Mouse (Mus musculus) thymus, postnatal 14 days (tissue): ENCODE results near the gene Dydc2.
A peak's percentile ranks its signal among the peaks of the same experiment; 100 is the strongest.
"Not testable (repeated sequence)": the region's sequence is repeated elsewhere in the genome, so short reads cannot be mapped to it uniquely, and the experiment has no call there.

Experiments used
- DNase-seq: peaks from one replicate; pipeline ENCODE4 v3.0.0; 2021

Dydc2 gene

GRCm38 (mm10) chr14:41069108-41069507, at the start of gene Dydc2:
Dydc2 (minus strand) TSS chr14:41069208.
- no peak for DNase-seq

DNA sequence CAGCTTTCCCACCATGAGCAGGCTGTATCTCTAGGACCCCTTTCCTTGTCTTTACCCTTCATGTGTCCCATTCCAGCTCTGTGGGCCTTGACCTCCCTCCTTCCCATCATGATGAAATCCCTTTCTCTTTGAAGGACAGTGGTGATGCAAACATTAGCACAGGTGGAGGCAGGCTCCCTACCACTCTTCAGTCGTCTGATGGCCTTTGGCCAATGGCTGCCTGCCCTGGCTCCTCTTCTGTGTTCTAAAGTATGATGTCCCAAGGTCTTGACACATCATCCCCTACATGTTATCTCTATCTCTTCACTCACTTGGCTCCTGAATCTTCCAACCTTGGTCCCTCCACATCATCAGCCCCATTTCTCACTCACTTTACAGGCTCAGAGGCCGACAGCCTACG, 47.3 kb upstream of the Dydc2 start:
- no peak for DNase-seq

- no peak for DNase-seq
These were observed 43.9 kb upstream of the Dydc2 start for GRCm38 (mm10) chr14:41112944-41113343.

GRCm38 (mm10) chr14:41111031-41111668, 42.1 kb upstream of the Dydc2 start:
- DNase-seq, result no peak

GRCm38 (mm10) chr14:41104853-41105444, 35.9 kb upstream of the Dydc2 start, which contains the start of gene Mat1a:
Mat1a (plus strand) TSS chr14:41105035.
- DNase-seq, result no peak

- no peak for DNase-seq
These were observed 33.3 kb upstream of the Dydc2 start for GRCm38 (mm10) chr14:41102269-41102668.

GRCm38 (mm10) chr14:41101242-41101641, 32.2 kb upstream of the Dydc2 start:
- DNase-seq, result no peak

- DNase-seq, result no peak
These were observed 31.7 kb upstream of the Dydc2 start for GRCm38 (mm10) chr14:41100712-41101111.

DNA sequence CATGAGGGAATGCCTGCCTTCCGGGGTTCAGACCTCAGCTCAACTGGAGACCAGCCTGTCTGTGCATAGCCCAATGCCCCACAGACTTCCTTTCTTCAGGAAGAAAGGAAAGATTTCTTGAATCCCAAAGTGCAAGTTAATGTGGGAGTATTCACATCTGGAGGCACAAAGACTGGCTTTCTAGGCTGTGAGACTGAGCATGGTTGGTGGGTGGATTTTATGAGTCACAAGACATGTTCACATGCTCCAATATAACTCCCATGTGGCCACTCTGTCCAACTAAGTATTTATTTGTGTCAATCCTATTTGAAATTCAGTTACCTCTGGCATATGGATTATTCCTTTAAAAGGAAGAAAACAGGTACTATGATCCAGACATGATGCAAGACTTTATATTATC, 29.7 kb upstream of the Dydc2 start:
- DNase-seq, result no peak

GRCm38 (mm10) chr14:41096296-41096860, 27.4 kb upstream of the Dydc2 start:
- no peak for DNase-seq

DNA sequence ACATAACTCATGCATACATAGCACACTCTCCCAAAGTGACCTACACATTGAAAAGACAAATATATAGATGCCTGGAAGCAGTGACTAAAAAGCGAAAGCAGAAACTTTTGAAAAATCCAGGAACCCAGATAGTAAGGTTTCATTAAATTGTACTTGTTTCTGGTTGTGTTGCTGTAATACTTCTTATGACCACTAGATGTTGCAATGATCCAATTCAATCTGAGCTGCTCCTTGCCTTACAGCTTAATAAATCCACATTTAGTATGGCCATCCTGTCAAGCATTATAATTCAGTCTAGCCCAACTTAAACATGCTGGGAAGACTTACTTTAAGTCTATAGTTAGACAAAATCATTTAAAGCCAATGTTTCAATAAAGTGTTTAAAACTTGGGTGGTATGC, 25.1 kb upstream of the Dydc2 start:
- DNase-seq, result no peak

- peak; percentile 32 for DNase-seq
These were observed 21.8 kb upstream of the Dydc2 start for GRCm38 (mm10) chr14:41090777-41091176.

DNA sequence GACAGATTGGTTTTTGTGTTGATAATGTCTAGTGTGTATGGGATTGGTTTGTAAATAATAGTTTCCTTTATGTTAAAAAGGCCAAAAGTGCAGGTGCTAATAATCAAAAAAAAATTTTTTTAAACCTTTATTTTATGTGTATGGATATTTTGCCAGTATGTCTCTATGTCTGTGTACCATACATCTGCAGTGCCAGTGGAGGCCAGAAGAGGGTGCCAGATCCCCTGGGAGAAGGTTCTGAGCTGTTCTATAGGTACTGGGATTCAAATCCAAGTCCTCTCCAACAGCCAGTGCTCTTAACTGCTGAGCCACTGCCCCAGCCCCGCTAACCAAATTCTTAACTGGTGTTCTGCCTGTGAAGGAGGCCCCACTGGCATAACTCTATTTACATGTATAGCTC, 18.5 kb upstream of the Dydc2 start:
- peak; percentile 30 for DNase-seq

DNA sequence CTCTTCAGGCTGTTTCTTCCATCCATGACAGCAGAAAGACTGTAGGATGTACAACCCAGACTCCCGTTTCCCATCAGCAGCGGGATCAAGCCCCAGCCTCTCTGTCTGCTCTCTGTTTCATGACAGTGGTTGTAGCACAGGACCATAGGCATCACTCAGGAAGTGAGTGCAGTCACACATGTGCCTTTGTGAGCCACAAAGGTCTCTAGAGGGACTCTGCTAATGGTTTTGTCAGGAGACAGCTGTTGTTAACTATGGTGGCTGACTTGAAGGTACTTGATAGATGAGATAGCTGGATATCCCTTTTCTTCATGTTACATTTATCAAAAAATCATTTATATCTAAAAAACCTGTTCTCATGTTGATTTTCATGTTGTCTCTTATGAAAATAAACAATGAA, 13.4 kb upstream of the Dydc2 start:
- DNase-seq, result no peak

- no peak for DNase-seq
These were observed 3.9 kb upstream of the Dydc2 start for GRCm38 (mm10) chr14:41072944-41073275.

- DNase-seq, result peak; percentile 9
These were observed 3.4 kb upstream of the Dydc2 start, which contains the start of gene Dydc1 for GRCm38 (mm10) chr14:41072229-41072943. Dydc1 (plus strand) TSS chr14:41072911.

GRCm38 (mm10) chr14:41070343-41070742, 1.3 kb upstream of the Dydc2 start:
- DNase-seq, result no peak

DNA sequence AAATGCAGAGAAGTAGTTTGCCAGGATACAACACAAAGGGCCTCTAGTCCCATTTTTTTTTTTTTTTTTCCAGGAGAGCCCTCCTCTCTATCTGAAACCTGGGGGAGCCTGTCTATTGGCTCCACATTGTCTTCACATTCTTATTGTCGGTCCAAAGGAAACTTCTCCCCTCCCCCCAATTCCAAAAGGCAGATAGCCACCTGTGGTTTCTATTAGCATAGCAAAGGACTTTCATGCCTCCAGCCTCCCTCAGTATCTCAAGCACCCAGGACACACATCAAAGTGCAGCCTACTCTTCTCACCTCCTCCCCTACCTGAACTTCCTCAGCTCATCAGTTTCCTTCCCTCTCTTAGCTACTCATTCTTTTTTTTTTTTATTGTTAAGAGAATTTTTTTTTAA, 2.6 kb downstream of the Dydc2 start:
- DNase-seq, result no peak

GRCm38 (mm10) chr14:41065168-41065567, 3.8 kb downstream of the Dydc2 start:
- no peak for DNase-seq

DNA sequence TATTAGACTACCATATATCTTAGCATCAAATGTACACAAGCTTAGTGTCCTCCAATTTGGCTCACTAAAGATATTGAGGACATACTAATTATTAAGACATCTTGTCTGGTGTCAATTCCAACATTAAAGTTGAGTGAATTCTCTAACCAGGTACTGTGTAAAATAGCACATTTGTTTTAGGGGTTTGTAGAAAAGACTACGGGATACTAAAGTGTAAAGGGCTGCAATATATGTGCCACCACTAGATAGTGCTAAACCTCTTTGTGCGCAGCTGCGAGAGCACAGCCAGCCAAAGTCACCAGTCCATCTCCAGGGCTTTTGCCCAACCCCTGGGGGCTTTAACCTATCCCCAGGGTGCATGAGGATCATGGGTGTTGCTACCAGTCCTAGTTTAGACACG, 15.8 kb downstream of the Dydc2 start:
- DNase-seq, result not testable (repeated sequence)

DNA sequence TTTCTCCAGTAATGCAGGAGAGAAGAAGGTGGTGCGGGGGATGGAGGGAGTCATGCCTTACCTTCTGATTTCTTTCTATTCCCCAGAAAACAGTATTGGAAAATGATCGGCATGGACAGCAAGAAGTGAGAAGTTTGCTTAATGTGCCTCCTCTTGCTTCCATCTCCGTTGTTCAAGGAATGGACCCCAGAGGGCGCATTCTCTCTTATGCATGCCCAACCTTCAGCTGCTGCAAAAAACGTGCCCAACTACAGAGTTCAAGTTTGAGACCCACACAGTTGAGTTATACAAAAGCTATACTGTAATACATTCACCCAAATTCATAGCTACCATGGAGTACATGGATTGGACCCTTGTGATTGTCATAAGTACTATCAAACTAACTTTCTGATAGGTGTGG, 16.5 kb downstream of the Dydc2 start:
- peak; percentile 21 for DNase-seq

DNA sequence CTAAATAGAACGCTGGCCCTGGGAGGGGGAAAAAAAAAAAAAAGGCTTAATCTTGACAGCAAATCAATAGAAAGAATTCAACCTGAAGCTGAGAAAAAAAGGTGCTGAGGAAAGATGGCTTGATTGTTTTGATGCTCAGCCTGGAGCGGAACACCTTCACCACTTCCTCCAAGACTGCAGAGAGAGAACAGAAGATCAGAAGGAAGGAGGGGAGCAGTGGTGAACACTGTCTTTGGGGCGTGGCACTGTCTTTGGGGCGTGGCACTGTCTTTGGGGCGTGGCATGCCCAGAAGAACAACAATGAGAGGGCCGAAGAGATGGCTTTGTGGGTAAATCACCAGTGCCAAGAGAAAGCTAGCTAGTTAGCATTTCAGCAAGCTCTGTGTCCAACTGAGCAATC, 18.5 kb downstream of the Dydc2 start:
- DNase-seq, result peak; percentile 33

DNA sequence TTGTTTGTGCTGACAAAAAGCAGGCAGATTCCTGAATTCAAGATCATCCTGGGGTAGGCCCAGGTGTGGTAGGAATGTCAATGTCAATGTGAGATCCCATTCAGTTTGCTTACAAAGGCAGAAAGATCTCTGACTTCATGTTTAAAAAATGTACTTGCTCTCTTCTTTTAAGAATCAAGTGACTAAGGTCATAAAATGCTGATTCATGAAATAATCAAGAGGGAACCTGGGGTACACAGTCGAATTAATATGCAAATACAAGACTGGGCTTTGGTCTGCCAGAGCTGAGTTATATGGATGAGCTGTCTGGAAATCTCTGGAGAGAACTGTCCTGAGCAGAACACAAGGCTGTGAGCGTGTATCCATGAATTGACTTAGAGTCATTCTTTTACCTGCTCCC, 21.6 kb downstream of the Dydc2 start:
- DNase-seq, result no peak
